In genomic region chr2:91354727-91355403, GRCm38 (mm10) we compare ENCODE assay signal across 14 mouse cellular contexts.
DNase-seq lines count a peak whose midpoint lies in the region; ATAC-seq and TF ChIP-seq lines count a peak whose summit lies in the region.
"Had no signal": no experiment of that assay in that cellular context is flagged by ENCODE, and none has a peak within 500 bp of the region (broad histone marks: within the 10 kb centered on the region; RNA-seq: fewer than 3 reads in every experiment).

No protein-coding gene starts in this region.

- no peak overlapping the region for H3K4me2 ChIP-seq in lung, embryonic 14.5 days
- no peak overlapping the region for H3K4me2 ChIP-seq in forebrain, embryonic 15.5 days (replicated peaks)
- H3K4me2 ChIP-seq: neural tube, embryonic 15.5 days had no signal

- no peaks in the 10 kb centered on the region for H3K27me3 ChIP-seq in lung, embryonic 14.5 days (ENCODE audit: insufficient read depth, low read length)
- H3K27me3 ChIP-seq in forebrain, embryonic 15.5 days: no peaks in the 10 kb centered on the region
- H3K27me3 ChIP-seq: neural tube, embryonic 15.5 days had no signal

- H3K4me1 ChIP-seq in lung, embryonic 14.5 days (ENCODE audit: insufficient read depth): 0 out of 2 replicates have a peak, but pooled peaks cover 3% of the 10 kb centered on the region
- H3K4me1 ChIP-seq in lung, adult 2 months (ENCODE audit: control insufficient read depth, insufficient read depth, low read length): peaks cover 6% of the 10 kb centered on the region
- H3K4me1 ChIP-seq in forebrain, embryonic 15.5 days: no peaks in the 10 kb centered on the region
- H3K4me1 ChIP-seq: neural tube, embryonic 15.5 days had no signal

- H3K4me3 ChIP-seq in lung, embryonic 14.5 days (ENCODE audit: low read depth, low read length): no peak overlapping the region
- no peak overlapping the region for H3K4me3 ChIP-seq in lung, adult 2 months (replicated peaks; ENCODE audit: extremely low read depth, low read depth, low read length)
- H3K4me3 ChIP-seq in forebrain, embryonic 15.5 days: no peak overlapping the region
- H3K4me3 ChIP-seq: midbrain, embryonic 10.5 days; neural tube, embryonic 15.5 days had no signal

- no peaks in the 10 kb centered on the region for H3K9me3 ChIP-seq in lung, embryonic 14.5 days (ENCODE audit: low read depth, low read length)
- no peaks in the 10 kb centered on the region for H3K9me3 ChIP-seq in forebrain, embryonic 15.5 days
- H3K9me3 ChIP-seq: midbrain, embryonic 10.5 days; neural tube, embryonic 15.5 days had no signal

- no peak for TF ChIP-seq CTCF in lung, embryonic 14.5 days (IDR thresholded peaks at IDR 0.05; ENCODE audit: low read depth)
- TF ChIP-seq CTCF in lung, adult 2 months (IDR thresholded peaks at IDR 0.05; ENCODE audit: insufficient read depth, low read length): no peak

- TF ChIP-seq POLR2A in lung, adult 2 months (IDR thresholded peaks at IDR 0.05; ENCODE audit: borderline replicate concordance, extremely low read depth, low read depth, low read length): no peak

- peak overlapping the region; percentile 40; the same call in 1 of the 2 replicates for H3K27ac ChIP-seq in lung, embryonic 14.5 days (ENCODE audit: low read depth)
- no peak overlapping the region for H3K27ac ChIP-seq in forebrain, embryonic 15.5 days (replicated peaks)
- H3K27ac ChIP-seq: midbrain, embryonic 10.5 days; neural tube, embryonic 15.5 days had no signal

- no peaks in the 10 kb centered on the region for H3K36me3 ChIP-seq in lung, embryonic 14.5 days (ENCODE audit: insufficient read depth)
- no peaks in the 10 kb centered on the region for H3K36me3 ChIP-seq in forebrain, embryonic 15.5 days
- H3K36me3 ChIP-seq: midbrain, embryonic 10.5 days; neural tube, embryonic 15.5 days had no signal

- peak; percentile 50; the same call in 1 of the 2 replicates for ATAC-seq in lung, embryonic 14.5 days (ENCODE audit: insufficient read depth)
- ATAC-seq in common myeloid progenitor, adult 5-6 weeks (replicated peaks; ENCODE audit: low read depth, poor library complexity, severe bottlenecking): peak; percentile 80; the same call in 1 of the 2 replicates
- ATAC-seq in megakaryocyte progenitor cell, adult 5-6 weeks (replicated peaks; ENCODE audit: poor library complexity): peak; percentile 99
- ATAC-seq in forebrain, embryonic 15.5 days (replicated peaks): no peak

- peak; percentile 5 for DNase-seq in embryo, embryonic 11.5 days (ENCODE audit: low read depth, low spot score)
- no peak for DNase-seq in embryo, embryonic 10 days (ENCODE audit: low spot score)
- DNase-seq in lung, embryonic 14.5 days: peak; percentile 74
- no peak for DNase-seq in lung, adult 2 months
- no peak for DNase-seq in ovary, postnatal 36 days (ENCODE audit: low spot score)
- DNase-seq: adrenal gland, postnatal 36 days; cerebellum, postnatal 36 days; gastrocnemius, postnatal 14 days; kidney, postnatal 14 days had no signal

- WGBS in lung, embryonic 14.5 days: 29% methylated on average over 6 of the region's 6 CpGs
- WGBS in lung, adult 2 months: 60% methylated on average over 6 of the region's 6 CpGs
- WGBS in forebrain, embryonic 15.5 days: 77% methylated on average over 6 of the region's 6 CpGs

- H3K9ac ChIP-seq in lung, embryonic 14.5 days: no peak overlapping the region
- H3K9ac ChIP-seq in forebrain, embryonic 15.5 days (replicated peaks): no peak overlapping the region
- H3K9ac ChIP-seq: neural tube, embryonic 15.5 days had no signal

Comparison
In these comparisons a context has a peak if more than half of its experiments do, and no peak if none do; other contexts are left out.
1. DNase-seq: peak in embryo, embryonic 11.5 days (single experiment) and lung, embryonic 14.5 days (single experiment); none in embryo, embryonic 10 days (single experiment), lung, adult 2 months (single experiment) and ovary, postnatal 36 days (single experiment).